Mouse (Mus musculus) left cerebral cortex, adult 8-10 months (tissue): ENCODE results near the gene Tle4. TPM values are rescaled to one million over a fixed set of nuclear protein-coding genes. Genes with fewer than 3 reads are reported as not detected.

Experiments used
- DNase-seq, 2 experiments: peaks; one replicate each; pipeline ENCODE4 v3.0.0; 2022; ENCODE audit warnings: low spot score in 2 of 2
- total RNA-seq, 4 experiments: library from RNA; stranded (reverse); gene quantifications; 2 replicates each; pipeline ENCODE4 v1.2.4; 2022

The Tle4 gene
- total RNA-seq, 4 experiments from 2014 or later, result 44.8 to 52.3 (median 47.4) TPM

DNA sequence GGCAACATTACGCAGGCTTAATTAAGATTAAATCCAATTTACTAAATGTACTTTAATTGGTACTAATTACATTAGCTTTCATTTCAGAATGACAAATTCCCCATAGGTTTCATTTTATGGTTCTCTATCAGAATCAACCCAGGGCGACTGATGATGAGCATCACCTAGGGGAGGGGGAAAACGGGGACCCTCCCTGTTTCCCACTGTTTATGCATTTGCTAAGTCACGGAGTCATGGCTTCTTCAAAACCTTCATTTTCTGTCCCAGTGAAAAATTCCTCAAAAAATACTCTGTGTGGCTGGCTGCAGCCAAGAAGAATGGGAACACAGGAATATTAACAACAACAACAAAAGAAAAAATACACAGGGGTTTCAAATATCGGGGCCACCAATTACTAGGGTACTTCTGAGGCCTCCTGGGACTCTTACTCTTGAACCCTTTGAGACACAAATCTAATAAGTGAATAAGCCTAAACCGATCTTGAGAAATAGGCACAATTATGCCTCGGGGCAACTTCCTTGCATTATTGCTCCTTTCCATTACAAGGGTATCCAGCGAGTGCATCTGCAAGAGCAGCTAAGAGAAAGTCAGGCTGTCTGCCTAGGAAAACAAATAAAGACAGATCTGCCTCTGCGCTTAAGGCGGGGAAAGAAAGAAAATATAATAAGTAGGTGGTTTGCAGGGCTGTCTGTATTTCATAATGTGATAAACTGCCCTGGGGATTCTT lies 5.9 kb downstream of the Tle4 start:
- DNase-seq, result no peak

DNA sequence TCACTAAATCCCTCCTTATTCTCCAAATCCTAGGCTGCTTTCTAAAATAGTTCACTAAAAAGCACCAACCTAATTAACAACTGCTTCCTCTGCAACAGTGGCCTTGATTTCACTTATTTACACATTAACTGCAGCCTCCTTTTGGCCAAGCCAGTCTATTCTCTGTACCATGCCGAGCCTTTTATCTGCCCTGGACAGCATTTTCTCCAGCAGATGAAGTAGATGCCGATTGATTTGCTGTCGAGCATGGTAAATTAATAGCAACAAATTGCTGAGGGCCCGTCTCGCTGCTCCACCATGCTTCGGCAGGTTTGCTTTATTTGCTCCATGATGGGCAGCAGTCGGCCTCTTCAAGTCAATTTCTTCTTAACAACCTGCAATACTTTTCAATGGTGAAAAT lies 7.7 kb downstream of the Tle4 start:
- no peak for DNase-seq

DNA sequence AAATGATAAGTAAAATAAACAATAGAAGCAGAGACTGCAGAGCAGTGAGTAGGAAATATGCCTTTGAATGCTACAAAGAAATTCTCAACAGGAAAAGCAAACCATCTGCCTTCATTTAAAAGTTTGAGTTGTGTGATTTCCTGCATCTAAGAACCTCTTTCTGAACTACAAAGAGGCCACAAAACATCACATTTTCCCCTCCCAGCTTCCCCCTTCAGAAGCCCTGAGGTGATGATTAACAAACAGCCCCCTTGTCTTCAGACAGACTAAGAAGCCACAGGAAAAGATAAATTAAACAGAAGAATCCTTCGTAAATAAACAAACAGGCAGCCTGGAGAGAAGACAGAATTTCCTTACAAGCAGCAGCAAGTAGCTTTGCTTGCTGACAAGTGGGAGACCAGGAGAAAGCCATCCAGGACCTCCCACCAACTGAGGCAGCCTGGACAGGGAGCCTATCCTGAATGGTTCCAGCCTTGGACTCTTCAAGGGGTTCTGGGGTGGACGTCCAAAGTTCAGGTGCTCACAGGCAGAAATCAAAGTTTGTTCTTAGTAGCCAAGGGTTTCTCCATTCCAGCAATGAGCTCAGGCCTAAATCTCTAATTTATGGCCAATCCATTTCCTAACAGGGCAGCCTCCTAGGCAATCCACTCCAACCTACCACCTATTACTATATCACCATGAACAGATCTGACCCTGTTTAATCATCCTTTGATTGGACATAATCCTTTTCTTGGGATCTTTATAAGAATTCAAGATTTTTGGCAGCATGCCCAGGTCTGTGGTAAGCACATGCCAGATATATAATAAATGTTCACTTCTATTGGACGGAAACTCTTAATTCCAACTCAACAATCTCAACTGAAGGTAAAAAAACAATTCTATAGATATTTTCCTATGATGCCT lies 9.4 kb downstream of the Tle4 start:
- DNase-seq, result no peak

DNA sequence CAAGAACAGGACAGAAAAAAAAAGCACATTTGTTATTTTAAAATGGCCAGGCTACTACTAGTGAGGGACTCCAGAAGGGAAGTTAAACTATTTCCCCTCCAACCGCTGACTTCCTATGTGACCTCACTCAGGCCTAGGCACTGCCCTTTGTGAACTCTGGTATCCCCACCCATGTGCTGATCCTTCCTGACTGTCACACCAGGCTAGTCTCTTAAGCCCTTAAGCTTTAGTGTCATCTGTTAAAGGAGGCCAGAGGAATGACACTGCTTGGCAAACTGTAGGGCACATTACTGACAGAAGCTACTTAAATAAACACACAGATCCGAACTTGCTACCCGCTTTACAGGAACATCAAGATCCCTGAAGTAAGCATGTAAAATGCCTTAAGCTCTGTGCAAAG lies 11.7 kb downstream of the Tle4 start:
- DNase-seq, result no peak

DNA sequence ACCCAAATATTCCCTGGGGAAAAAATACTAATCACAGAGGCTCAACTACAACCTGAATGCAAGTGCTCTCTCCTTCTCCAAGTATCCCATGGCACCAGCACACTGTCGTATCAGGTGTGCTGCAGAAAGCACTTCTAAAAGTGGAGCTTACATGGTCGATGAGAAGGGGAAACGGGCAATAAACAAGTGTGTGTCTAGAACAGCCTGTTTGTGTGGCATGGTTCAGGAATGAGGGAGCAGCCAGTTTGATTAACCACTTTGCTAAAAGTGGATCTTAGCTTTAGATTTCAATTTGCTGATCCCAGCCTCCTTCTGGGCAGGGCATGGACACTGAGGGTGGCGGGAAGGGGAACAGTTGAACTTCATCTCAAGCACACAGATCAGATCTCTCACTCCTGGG lies 12.1 kb downstream of the Tle4 start:
- no peak for DNase-seq

DNA sequence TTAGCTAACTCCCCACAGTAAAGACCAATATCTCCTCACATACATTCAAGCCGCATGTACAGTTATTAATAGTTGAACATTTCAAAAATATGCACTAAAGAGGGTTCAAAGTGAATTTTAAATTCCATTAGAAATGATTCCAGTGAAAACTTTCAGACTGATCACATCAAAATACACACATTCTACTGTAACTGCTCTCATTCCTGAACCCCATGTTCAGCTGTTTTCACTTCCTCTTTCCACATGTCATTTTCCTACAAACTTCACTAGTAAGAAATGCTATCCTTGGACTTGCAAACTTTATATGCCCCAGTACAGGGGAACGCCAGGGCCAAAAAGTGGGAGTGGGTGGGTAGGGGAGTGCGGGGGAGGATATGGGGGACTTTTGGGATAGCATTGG lies 12.6 kb downstream of the Tle4 start:
- no peak for DNase-seq

DNA sequence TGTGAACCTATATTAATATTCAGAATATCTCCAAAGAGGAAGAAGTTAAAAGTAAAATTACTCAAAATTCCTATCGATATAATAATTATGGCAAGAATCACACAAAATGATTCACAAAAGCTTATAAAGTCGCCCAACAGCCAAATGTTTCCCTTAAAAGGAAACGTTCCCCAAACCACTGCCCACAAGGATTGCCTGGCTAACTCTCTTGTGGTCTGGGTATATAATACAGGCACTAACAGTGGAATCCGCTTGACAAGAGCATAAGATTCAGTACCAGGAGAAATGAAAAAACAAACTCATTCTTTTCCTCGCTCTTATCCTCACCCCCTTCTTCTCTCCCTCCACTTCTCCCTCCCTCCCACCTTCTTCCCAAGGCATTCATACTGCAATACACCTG lies 19.2 kb downstream of the Tle4 start:
- DNase-seq, result no peak

DNA sequence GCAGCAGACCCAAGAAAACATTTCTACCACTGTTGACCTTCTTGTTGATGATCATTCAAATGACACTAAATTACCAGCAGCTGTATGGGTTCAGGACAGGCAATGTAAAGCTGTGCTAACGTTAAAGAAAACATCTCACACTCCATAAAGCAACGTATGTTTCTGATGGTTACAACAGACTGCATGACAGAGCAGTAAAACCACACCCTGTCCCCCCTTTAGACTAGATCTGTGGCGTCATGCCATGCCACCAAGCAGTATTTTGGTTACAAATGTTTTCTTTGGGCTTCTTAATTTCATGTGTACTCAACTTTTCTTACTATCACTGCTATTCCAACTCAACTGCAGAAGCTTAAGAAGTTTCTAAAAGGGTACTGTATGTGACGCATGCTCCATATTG lies 19.8 kb downstream of the Tle4 start:
- DNase-seq, result no peak

DNA sequence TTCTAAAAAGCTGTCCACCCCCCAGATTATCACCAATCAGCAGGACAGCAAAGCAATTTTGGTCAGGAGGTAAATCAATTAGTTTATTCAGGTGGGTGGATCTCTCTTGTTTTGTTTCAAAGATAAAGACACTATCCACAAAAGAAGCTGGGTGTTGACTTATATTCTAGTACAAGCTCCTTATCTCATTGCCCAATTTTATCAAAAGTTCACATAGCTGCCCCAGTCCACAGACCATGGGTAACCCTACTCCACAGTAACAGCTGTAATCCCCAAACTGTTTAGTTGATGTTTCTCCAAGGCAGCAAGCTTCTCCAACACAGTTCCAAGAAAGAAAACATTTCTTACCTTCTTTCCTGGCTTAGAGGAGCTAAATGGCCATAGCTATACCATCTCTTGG lies 21.5 kb downstream of the Tle4 start:
- DNase-seq, result no peak

DNA sequence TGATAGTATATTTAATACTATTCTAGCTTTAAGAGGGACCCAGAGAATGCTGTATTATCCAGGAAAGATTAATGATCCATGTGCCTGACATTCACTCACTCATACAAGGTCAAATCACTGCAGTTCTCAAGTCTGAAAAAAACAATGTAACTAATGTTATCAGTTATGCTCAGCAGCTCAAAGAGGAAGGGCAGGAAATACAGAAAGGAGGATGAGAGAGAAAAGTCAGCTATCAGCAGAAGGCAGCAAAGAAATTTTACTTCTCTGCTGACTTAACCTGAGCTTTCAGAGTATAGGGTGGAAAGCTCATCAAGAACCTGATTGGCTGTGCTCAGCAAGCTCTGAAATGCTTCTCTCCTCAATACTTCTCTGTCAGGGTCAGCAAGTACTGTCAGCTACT lies 29.0 kb downstream of the Tle4 start:
- no peak for DNase-seq

DNA sequence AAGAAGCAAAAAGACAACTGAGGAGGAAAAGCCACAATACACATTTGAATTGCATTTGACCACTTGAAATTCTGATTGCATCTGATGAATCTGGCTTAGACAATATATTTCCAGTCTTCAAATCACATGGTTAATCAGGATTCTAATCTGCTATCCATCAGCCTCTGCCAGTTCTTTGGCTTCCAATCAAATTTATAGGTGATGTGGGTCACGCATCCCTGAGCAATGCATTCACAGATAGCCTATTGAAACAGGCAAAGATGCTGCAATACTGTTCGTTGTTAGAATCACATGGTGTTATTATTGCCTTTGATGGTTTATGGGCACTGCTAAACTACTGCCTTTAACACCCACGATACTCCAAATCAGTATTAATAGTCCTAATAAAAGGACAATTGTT lies 30.8 kb downstream of the Tle4 start:
- DNase-seq, result no peak

DNA sequence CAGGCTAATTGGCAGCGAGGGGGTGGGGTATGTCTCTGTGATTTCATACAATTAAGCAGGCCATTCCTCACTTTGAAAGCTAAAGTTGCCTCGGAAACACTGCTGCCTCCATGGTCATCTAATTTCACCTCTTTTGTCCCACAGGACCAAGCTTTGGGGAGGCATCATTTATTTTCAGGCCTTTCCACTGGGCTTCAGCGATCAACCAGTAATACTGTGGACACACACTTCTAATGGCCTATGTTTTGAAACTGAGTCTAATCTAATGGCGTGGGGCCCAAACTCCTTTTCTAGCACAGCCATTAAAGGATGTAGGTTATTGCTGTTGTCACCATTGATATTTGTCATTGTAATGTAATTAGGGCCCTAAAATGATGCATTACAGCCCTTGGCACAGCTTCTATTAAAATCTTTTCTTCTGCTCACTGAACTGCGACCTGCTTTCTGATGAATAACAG lies 31.3 kb downstream of the Tle4 start:
- DNase-seq, result peak in 1 of 2 experiments; percentile 24

DNA sequence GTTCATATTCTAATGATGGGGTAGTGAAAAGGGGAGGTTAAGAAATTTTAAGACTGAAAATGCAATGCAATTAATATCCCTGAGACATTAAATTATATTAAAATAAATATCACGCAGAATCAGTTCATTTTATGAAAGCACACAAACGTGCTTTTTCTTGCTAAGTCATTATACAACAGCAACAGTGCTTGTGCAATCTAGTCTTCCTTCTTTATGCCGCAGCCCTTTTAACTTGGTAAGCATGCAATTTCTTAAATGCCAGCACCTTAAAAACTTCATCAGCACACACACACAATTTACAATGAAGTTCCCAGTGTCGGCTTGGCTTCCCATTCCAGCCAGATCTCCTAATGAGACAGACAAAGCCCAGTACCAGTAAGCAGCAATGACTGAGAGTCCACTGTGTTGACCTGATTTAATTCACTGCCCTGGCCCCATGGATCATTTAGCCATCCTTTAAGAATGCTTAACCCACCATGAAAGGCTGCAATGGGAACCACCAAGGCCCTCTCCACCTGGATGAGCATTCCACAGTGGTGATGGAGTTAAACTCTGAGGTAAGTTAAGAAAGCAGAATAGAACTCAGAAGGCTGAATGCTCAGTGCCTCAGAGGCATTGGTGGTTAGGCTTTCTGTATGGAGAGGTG lies 32.3 kb downstream of the Tle4 start:
- no peak for DNase-seq

DNA sequence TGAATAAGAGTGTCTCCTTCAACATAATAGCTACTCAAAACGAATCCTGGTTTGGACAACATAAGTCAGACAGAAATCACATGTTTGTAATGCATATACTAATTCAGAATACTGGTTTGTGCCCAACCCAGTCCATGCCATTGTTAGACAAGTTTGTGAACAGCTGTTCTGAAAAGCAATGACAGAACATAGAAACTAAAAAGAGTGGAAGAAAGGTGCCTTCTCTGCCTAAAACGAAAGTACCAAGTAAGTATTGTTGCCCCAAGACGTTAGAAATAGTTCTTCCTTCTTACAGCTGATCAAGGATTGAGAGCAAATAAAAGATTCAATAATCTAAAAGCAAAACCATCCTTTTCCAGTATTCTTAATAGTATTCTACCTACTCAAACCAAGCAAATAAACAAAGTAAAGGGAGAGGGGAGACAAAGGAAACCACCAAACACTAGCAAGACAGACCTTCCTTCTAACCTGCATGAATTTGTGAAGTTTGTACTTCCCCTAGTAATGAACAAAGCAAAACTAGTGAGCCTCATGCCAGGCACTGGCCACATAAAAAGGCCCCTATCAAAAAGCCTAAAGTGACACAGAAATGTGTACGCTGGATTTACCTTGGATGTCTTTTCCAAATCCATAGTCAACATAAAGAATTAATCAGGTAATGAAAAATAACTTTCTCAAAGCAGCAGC lies 34.4 kb downstream of the Tle4 start:
- no peak for DNase-seq

DNA sequence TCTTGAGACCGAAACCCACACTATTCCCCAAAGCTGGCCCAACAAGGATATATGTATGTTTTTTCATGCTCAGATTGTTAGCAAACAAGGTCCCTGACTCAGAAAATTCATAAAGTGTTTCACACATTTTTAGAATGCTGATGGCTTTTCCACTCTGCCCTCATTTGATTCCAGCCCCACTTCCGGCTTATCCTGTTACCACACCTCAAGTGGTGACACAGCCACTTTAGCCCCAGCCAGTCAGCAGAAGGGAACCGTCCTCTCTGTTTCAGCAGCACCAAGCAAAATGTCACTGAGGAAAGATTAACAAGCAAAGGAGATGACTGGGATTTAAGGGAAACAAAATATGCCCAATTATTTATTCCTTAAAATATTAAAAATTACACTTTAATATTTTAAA lies 50.0 kb downstream of the Tle4 start:
- no peak for DNase-seq

DNA sequence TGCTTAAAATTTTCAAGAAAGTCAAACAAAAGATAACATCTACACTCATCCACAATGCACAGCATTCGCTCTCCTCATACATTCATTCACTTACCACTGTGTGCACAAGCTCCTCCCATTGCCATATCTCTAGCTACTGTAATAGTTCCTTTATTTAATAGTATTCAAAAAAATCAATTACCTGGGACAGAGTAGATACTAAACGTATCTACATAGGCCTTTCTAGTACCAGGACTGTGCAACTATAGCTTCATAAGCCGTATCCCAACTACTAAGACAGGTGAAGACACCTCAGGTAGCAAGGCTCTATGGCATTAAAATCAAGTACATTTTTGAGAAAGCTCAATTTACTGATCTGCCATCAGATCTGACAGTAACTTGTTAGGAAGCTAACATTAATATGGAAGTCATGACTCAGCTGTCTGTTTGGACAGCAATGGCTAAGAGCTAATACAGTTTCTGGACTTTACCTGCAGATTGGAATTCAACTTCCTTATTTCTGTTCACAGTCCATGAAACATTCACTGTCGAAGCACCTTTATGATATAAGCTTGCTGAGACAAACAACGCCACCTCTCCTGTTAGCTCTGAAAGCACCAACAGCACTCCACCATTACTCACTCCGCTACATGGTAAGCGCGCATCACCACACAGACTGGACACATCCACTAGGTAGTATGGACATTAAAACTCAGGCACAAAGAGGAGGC lies 50.6 kb downstream of the Tle4 start:
- no peak for DNase-seq

DNA sequence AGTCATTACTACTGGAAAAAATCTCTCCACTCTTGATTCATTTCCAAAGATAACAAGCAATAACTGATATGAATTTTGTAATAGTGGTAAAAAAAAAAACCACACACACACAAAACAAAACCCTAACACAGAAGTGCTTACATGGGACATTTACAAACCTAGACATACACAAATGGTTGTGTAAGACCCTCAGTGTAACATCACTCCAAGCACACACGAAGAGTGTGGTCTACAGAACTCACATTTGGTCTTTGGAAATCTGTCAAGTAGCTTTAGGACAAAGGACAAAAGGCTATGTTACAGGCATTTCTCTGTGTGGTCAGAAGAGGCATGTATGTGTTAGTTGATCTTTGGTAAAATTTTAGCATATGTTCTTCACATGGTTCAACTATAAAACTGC lies 52.4 kb downstream of the Tle4 start:
- DNase-seq, result no peak

DNA sequence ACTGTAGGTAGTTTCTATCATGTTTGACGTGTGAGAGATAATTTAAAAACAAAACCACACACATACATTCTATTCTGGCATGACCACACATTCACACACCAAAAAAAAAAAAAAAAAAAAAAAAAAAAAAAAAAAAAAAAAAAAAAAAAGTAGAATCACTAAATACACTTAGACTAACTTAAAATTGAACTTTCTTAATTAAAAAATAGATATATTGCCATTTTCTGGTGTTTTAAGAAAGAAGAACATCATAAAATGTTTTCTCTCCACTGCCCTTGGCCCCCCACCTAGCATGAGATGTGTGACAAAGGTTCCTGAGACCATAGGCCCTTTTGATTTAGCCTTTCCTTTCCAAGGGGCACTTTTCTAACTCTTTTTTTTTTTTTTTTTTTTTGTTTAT lies 54.5 kb downstream of the Tle4 start:
- DNase-seq, result no peak

DNA sequence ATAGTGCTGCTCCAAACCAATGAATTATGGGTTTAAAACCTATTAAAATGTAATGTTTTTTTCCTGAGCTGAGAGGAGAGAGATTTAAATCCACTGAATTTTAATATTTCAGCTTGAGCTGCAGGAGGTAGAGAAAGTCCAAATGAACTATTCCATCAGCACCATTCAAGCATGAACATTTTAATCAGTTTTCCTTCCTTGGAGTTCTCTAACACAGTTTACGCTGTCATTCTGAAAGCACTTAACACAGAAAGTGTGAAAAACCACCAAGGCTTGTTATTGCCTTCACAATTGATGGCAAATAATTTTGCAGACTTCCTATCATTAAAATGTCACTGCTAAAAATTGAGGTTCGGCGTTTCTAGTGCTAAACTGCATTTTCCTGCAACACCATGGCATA lies 57.2 kb downstream of the Tle4 start:
- DNase-seq, result no peak

DNA sequence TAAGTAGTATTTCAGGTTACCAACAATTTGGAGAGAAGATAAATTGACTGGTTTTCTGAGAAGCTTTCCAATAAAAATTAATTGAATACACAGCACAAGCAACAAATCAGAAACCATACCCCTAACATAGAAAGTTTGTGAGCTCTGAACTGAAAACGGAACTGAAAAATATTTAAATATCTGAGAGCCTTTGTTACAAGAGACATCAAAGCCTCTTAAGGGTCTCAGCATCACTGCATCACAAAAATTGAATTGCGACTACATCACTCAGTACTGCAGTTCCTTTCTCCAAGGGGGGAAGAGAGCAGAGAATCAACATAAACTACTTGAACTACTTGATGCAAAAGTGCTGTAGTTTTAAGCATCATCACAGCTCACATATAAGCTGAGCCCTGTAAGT lies 61.2 kb downstream of the Tle4 start:
- no peak for DNase-seq

DNA sequence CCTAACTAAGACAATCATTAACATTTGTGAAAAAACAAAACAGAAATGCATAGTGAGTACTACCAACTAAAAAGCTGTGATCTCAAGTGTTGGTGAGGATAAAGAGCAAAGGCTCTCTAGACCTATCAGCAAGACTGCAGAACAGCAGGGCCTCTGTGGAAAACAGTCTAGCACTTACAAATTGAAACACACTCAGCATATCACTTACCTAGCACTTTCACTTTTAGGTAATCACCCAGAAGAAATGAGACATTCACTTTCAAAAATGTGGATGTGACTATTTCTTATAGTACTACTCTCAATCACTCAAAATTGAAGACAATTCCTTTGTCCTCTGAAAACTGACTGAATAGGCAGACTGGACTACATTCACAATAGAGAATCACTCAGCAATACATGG lies 63.4 kb downstream of the Tle4 start:
- no peak for DNase-seq
